In genomic region chr14:55560202-55561073, GRCm38 (mm10) we compare ENCODE assay signal across 8 mouse cellular contexts. TPM values are rescaled to one million over a fixed set of nuclear protein-coding genes. Genes with fewer than 3 reads are reported as not detected.
DNase-seq lines count a peak whose midpoint lies in the region; ATAC-seq lines count a peak whose summit lies in the region.

Gene A730061H03Rik, minus strand, starts transcription at chr14:55560406.

- H3K36me3 ChIP-seq in hindbrain, embryonic 15.5 days, result peaks cover 17% of the 10 kb centered on the region

- H3K4me2 ChIP-seq in hindbrain, embryonic 15.5 days, result peak within 1 kb of the TSS; percentile 68

- peak within 1 kb of the TSS; percentile 98 for H3K27ac ChIP-seq in hindbrain, embryonic 15.5 days (replicated peaks)

- no peaks in the 10 kb centered on the region for H3K9me3 ChIP-seq in hindbrain, embryonic 15.5 days

- H3K27me3 ChIP-seq in hindbrain, embryonic 15.5 days, result no peaks in the 10 kb centered on the region

- peak; percentile 97 for ATAC-seq in hindbrain, embryonic 15.5 days (ENCODE audit: low FRiP score, low read depth)

- H3K9ac ChIP-seq in hindbrain, embryonic 15.5 days, result peak within 1 kb of the TSS; percentile 73

- under 1% methylated on average over 51 of the region's 51 CpGs for WGBS in hindbrain, embryonic 15.5 days

- peak; percentile 98 for DNase-seq in T-cell, adult 2 months (ENCODE audit: low spot score)
- peak; percentile 98 for DNase-seq in cerebellum, postnatal 36 days
- peak; percentile 98 to 99 for DNase-seq in frontal cortex, postnatal 36 days (ENCODE audit: low spot score in 2 of 2)
- peak; percentile 99 for DNase-seq in left cerebral cortex, adult 11 months (ENCODE audit: low spot score)
- DNase-seq in lung, postnatal 4 days, result peak; percentile 98 to 99
- DNase-seq in retina, postnatal 7 days (ENCODE audit: low read depth, low spot score), result peak; percentile 98
- DNase-seq in urinary bladder, adult 2 months (ENCODE audit: low spot score), result peak; percentile 97

- H3K4me3 ChIP-seq in hindbrain, embryonic 15.5 days, result peak within 1 kb of the TSS; percentile 53

- peaks cover 24% of the 10 kb centered on the region for H3K4me1 ChIP-seq in hindbrain, embryonic 15.5 days (replicated peaks)

RNA-seq across cellular contexts. Expression of gene A730061H03Rik, which starts in this region (rescaled TPM):
- 1.0 and 1.1 TPM in 2 replicates for polyA plus RNA-seq in hindbrain, embryonic 15.5 days (2015; fragmentation: Nextera tagmentation; extraction: Ambion mirVana)
- polyA plus RNA-seq in urinary bladder, adult 2 months (2012; rRNA removed), result 0.55 and 1.1 TPM in 2 replicates

Comparison
In these comparisons a context has a peak if more than half of its experiments do, and no peak if none do; other contexts are left out.
1. Peak in every context shown above with its lines: DNase-seq, ATAC-seq, H3K4me3 ChIP-seq and H3K27ac ChIP-seq.